Mouse (Mus musculus) spleen, postnatal 36 days (tissue): Measurements from ENCODE around the gene Gstt4.
"Not testable (repeated sequence)": the region's sequence is repeated elsewhere in the genome, so short reads cannot be mapped to it uniquely, and the experiment has no call there.

Experiments used
- DNase-seq, 2 experiments: peaks; one replicate each; pipeline ENCODE4 v3.0.0; 2022; ENCODE audit warnings: low spot score in 2 of 2, mixed read lengths in 1 of 2

Gene Gstt4

GRCm38 (mm10) chr10:75822443-75822842 lies at the start of gene Gstt4:
Gene Gstt4 (minus strand): TSS chr10:75822543.
- no peak for DNase-seq

DNA sequence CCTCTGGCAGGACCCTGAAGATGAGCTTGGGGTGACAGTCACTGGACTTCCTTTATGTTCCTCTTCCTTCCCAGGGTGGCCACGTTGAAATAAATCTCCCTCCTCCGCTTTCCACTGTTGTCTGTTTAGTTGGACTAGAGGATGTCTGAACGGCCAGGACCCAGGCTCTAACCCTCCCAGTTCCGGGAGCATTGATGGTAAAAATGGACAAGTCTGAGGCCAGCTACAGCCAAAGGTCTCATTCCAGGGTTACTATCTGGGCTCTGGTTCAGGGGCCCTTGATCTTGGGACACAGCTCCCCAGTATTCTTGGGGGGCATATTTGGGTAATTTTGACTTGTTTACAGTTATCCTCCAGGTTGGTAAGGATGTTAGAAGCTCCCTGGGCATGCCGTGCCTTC lies 39.2 kb upstream of the Gstt4 start:
- no peak for DNase-seq

GRCm38 (mm10) chr10:75860746-75861145 lies 38.4 kb upstream of the Gstt4 start:
- no peak for DNase-seq

- peak; percentile 84 to 85 for DNase-seq
These were observed 37.6 kb upstream of the Gstt4 start, which contains the start of gene Mif for GRCm38 (mm10) chr10:75859786-75860470. Gene Mif (minus strand): TSS chr10:75860240.

DNA sequence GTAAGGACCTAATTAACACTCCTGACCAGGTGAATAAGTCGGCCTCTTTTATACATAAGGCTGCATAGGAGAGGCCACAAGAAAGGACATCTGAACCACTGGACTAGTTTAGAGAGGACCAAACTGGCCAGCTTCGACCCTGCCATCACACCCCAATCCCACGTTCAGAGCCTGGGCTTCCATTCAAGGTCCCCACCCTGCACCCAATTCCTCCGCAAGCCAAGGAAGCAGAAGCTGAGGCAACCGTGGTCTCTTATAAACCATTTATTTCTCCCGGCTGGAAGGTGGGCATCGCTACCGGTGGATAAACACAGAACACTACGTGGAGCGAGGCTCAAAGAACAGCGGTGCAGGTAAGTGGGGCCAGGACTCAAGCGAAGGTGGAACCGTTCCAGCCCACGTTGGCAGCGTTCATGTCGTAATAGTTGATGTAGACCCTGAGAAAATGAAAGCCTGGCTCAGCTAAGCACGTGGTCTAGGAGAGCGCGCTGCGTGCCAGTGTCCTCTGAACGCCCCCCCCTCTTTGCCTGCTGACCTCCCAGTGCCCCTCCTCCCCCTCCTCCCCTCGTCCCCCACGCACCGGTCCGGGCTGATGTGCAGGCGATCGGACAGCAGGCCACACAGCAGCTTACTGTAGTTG lies 36.9 kb upstream of the Gstt4 start:
- DNase-seq, result peak in 1 of 2 experiments; percentile 17

GRCm38 (mm10) chr10:75857598-75857997 lies 35.3 kb upstream of the Gstt4 start:
- no peak for DNase-seq

- DNase-seq, result no peak
These were observed 34.6 kb upstream of the Gstt4 start for GRCm38 (mm10) chr10:75856976-75857375.

- DNase-seq, result no peak
These were observed 34.0 kb upstream of the Gstt4 start for GRCm38 (mm10) chr10:75856155-75856907.

- no peak for DNase-seq
These were observed 33.2 kb upstream of the Gstt4 start for GRCm38 (mm10) chr10:75855416-75855981.

GRCm38 (mm10) chr10:75854791-75855190 lies 32.4 kb upstream of the Gstt4 start:
- DNase-seq, result no peak

GRCm38 (mm10) chr10:75854096-75854495 lies 31.8 kb upstream of the Gstt4 start:
- DNase-seq, result no peak

- peak; percentile 69 to 81 for DNase-seq
These were observed 31.1 kb upstream of the Gstt4 start for GRCm38 (mm10) chr10:75853452-75853851.

- DNase-seq, result no peak
These were observed 30.3 kb upstream of the Gstt4 start for GRCm38 (mm10) chr10:75852539-75853125.

- DNase-seq, result no peak
These were observed 29.3 kb upstream of the Gstt4 start for GRCm38 (mm10) chr10:75851681-75852080.

DNA sequence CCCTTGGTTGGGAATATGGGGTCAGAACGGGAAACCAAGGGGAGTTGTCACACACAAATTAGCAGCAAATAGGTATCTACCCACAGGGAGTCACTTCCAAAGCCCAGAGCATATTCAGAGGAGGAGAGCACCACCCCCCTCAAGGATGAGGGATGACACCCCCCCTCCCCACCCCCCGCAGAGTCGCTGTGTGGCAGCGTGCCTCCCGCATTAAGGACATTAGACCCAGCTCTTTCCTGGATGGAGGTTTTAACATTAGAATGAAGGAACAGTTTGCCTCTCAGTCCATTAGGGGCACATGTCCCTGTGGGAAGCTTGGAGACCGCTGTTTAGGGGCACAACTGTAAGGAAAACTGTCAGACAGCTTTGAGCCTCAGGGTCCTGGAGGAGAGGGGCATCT lies 28.7 kb upstream of the Gstt4 start:
- no peak for DNase-seq

GRCm38 (mm10) chr10:75848382-75848781 lies 26.0 kb upstream of the Gstt4 start:
- DNase-seq, result no peak

- DNase-seq, result peak; percentile 27 to 68
These were observed 23.1 kb upstream of the Gstt4 start for GRCm38 (mm10) chr10:75845306-75845930.

DNA sequence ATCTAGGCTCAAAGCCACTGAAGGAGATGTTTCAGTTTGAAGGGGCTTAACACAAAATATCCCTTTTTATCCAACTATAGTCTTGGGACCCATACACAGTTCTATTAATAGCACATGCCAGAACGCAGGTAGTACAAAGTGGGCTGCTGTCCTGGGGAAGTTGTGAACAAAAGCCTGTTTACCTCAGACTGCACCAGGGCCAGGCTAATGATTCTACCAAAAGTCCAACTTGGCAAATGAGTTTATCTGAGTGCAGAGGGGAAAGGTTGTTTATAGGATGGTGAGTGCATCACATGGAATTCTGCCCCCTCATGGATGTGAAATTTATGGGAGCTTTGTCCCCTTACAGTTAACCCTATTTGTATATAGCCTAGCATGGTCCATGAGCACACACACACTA lies 22.5 kb upstream of the Gstt4 start:
- no peak for DNase-seq

DNA sequence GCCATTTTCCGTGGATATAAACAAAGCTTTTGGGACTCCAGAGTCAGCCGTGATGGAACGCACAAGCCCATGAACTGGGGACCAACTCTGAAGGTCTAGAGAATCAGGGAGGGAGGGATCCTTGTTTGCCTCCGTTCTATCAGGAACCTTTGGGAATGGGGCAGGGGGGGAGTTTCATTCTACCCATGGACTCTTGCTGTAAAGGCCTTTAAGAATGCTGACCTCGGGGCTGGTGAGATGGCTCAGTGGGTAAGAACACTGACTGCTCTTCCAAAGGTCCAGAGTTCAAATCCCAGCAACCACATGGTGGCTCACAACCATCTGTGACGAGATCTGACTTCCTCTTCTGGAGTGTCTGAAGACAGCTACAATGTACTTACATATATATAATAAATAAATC lies 21.6 kb upstream of the Gstt4 start:
- not testable (repeated sequence) for DNase-seq

- DNase-seq, result no peak
These were observed 16.7 kb upstream of the Gstt4 start for GRCm38 (mm10) chr10:75839092-75839491.

DNA sequence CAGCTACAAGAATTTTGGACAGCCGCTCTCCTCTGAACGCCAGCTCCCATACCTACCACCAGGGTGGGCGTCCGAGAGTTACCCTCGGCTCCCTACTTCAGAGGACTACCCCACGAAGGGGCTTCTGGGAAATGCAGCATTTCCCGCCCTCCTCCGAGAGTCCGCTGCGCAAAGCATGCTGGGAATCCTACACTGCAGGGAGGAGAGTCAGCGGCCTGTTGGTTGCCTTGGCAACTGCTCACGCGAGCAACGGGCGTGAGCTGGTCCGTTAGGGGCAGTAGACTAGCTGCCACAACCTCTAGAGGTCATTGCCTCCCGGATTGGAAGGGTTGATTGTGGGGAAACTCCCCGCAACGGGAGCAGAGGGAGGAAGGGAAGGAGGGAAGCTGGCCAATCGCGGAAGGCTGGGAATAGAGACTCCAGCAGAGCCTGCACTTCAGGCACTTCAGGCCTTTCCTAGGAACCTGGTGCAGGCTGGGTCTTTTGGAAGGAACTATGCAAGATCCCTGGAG lies 15.0 kb upstream of the Gstt4 start, which contains the start of gene Gstt2:
Gene Gstt2, minus strand, starts transcription at position 177 of the 512 bp plus-strand sequence.
- peak; percentile 82 to 88 for DNase-seq
